In genomic region chr1:192137291-192137925, GRCm38 (mm10) we compare ENCODE assay signal across 8 mouse cellular contexts. TPM values are rescaled to one million over a fixed set of nuclear protein-coding genes. Genes with fewer than 3 reads are reported as not detected.
DNase-seq lines count a peak whose midpoint lies in the region; ATAC-seq and TF ChIP-seq lines count a peak whose summit lies in the region.

No protein-coding gene starts in this region.

- H3K27me3 ChIP-seq in cerebellum, adult 2 months (ENCODE audit: control insufficient read depth, insufficient read depth, low read length), result no peaks in the 10 kb centered on the region
- H3K27me3 ChIP-seq in forebrain, embryonic 12.5 days, result no peaks in the 10 kb centered on the region
- H3K27me3 ChIP-seq in limb, embryonic 12.5 days, result no peaks in the 10 kb centered on the region

- H3K36me3 ChIP-seq in forebrain, embryonic 12.5 days (replicated peaks), result no peaks in the 10 kb centered on the region
- H3K36me3 ChIP-seq in limb, embryonic 12.5 days, result no peaks in the 10 kb centered on the region

- TF ChIP-seq CTCF in cerebellum, adult 2 months (IDR thresholded peaks at IDR 0.05; ENCODE audit: borderline replicate concordance, insufficient read depth, low read depth, low read length), result no peak

- peak overlapping the region; percentile 84 for H3K27ac ChIP-seq in cerebellum, adult 2 months (ENCODE audit: insufficient read depth, low read length)
- H3K27ac ChIP-seq in forebrain, embryonic 12.5 days, result peak overlapping the region; percentile 97
- H3K27ac ChIP-seq in limb, embryonic 12.5 days, result peak overlapping the region; percentile 98

- DNase-seq in cerebellum, adult 2 months, result no peak
- no peak for DNase-seq in cerebellum, postnatal 14 days
- DNase-seq in right cerebral cortex, adult 2 months (ENCODE audit: low spot score in 2 of 2), result peak; percentile 17 to 28
- no peak for DNase-seq in right cerebral cortex, postnatal 10 days (ENCODE audit: low spot score in 2 of 2)
- peak; percentile 82 for DNase-seq in neural tube, embryonic 10.5 days (ENCODE audit: extremely low spot score, low spot score)

- no peak for TF ChIP-seq POLR2A in cerebellum, adult 2 months (IDR thresholded peaks at IDR 0.05; ENCODE audit: borderline replicate concordance, insufficient read depth, low read length)

- H3K9me3 ChIP-seq in forebrain, embryonic 12.5 days, result no peaks in the 10 kb centered on the region
- H3K9me3 ChIP-seq in limb, embryonic 12.5 days, result no peaks in the 10 kb centered on the region

- no peak; the same call in 1 of the 2 replicates for ATAC-seq in forebrain, embryonic 12.5 days (ENCODE audit: low FRiP score)
- ATAC-seq in limb, embryonic 12.5 days (ENCODE audit: insufficient number of reproducible peaks, insufficient read depth, low FRiP score, low TSS enrichment, low read depth), result peak; percentile 46
- ATAC-seq in activated CD4-positive, CD25-positive, alpha-beta regulatory T cell, adult 4 months, result no peak

- peak overlapping the region; percentile 90 for H3K9ac ChIP-seq in forebrain, embryonic 12.5 days
- H3K9ac ChIP-seq in limb, embryonic 12.5 days (replicated peaks), result peak overlapping the region; percentile 93

- H3K4me3 ChIP-seq in cerebellum, adult 2 months (replicated peaks; ENCODE audit: insufficient read depth, low read depth, low read length), result peak overlapping the region; percentile 99
- peak overlapping the region; percentile 59 for H3K4me3 ChIP-seq in forebrain, embryonic 12.5 days (replicated peaks)
- H3K4me3 ChIP-seq in limb, embryonic 12.5 days (replicated peaks), result peak overlapping the region; percentile 84

- no peaks in the 10 kb centered on the region; the same call in 1 of the 2 replicates for H3K4me1 ChIP-seq in cerebellum, adult 2 months (ENCODE audit: control insufficient read depth, insufficient read depth, low read length)
- peaks cover 17% of the 10 kb centered on the region for H3K4me1 ChIP-seq in forebrain, embryonic 12.5 days
- H3K4me1 ChIP-seq in limb, embryonic 12.5 days (replicated peaks), result peaks cover 9% of the 10 kb centered on the region; the same call in 1 of the 2 replicates

- 1% methylated on average over 53 of the region's 61 CpGs for WGBS in cerebellum, adult 2 months
- 0% methylated on average over 9 of the region's 61 CpGs for WGBS in forebrain, embryonic 12.5 days
- under 1% methylated on average over 44 of the region's 61 CpGs for WGBS in limb, embryonic 12.5 days

- peak overlapping the region; percentile 96 for H3K4me2 ChIP-seq in forebrain, embryonic 12.5 days
- H3K4me2 ChIP-seq in limb, embryonic 12.5 days, result peak overlapping the region; percentile 93

RNA-seq across cellular contexts. Expression of gene Rcor3, which starts 0.5 kb away (rescaled TPM):
- 38.7 and 38.9 TPM in 2 replicates for polyA plus RNA-seq in cerebellum, adult 2 months (2012; rRNA removed)
- 19.2 and 20.1 TPM in 2 replicates for polyA plus RNA-seq in forebrain, embryonic 12.5 days (2016; fragmentation: Nextera tagmentation; extraction: Ambion mirVana)
- polyA plus RNA-seq in limb, embryonic 12.5 days (2016; fragmentation: Nextera tagmentation; extraction: Ambion mirVana), result 24.3 and 25.1 TPM in 2 replicates
- 10 to 100 TPM; 16.0 to 17.8 TPM for polyA plus RNA-seq in activated CD4-positive, CD25-positive, alpha-beta regulatory T cell, adult 4 months (2017; shearing (Covaris generic))

RNA-seq across cellular contexts. Expression of gene Traf5, which starts 45.0 kb away (rescaled TPM):
- polyA plus RNA-seq in cerebellum, adult 2 months (2012; rRNA removed), result 3.6 and 3.8 TPM in 2 replicates
- polyA plus RNA-seq in forebrain, embryonic 12.5 days (2016; fragmentation: Nextera tagmentation; extraction: Ambion mirVana), result 3.3 and 4.5 TPM in 2 replicates
- polyA plus RNA-seq in limb, embryonic 12.5 days (2016; fragmentation: Nextera tagmentation; extraction: Ambion mirVana), result 11.1 and 12.8 TPM in 2 replicates
- 10 to 100 TPM; 54.1 to 58.9 TPM for polyA plus RNA-seq in activated CD4-positive, CD25-positive, alpha-beta regulatory T cell, adult 4 months (2017; shearing (Covaris generic))

RNA-seq across cellular contexts. Expression of gene Kcnh1, which starts 53.2 kb away (rescaled TPM):
- 18.6 and 20.8 TPM in 2 replicates for polyA plus RNA-seq in cerebellum, adult 2 months (2012; rRNA removed)
- 0.57 and 0.86 TPM in 2 replicates for polyA plus RNA-seq in forebrain, embryonic 12.5 days (2016; fragmentation: Nextera tagmentation; extraction: Ambion mirVana)
- polyA plus RNA-seq in limb, embryonic 12.5 days (2016; fragmentation: Nextera tagmentation; extraction: Ambion mirVana), result 0.35 and 0.59 TPM in 2 replicates
- under 1 TPM in 1 of 2 experiments, not detected in 1; 0.19 TPM for polyA plus RNA-seq in activated CD4-positive, CD25-positive, alpha-beta regulatory T cell, adult 4 months (2017; shearing (Covaris generic))

Comparison
In these comparisons a context has a peak if more than half of its experiments do, and no peak if none do; other contexts are left out.
1. DNase-seq: peak in right cerebral cortex, adult 2 months (2 of 2) and neural tube, embryonic 10.5 days (single experiment); none in cerebellum, adult 2 months (0 of 2), cerebellum, postnatal 14 days (0 of 2) and right cerebral cortex, postnatal 10 days (0 of 2).
2. RNA of gene Kcnh1, which starts 53.2 kb away (polyA plus RNA-seq): 18.6 to 20.8 TPM in cerebellum, adult 2 months; 0.35 to 0.59 TPM in limb, embryonic 12.5 days, 0.57 to 0.86 TPM in forebrain, embryonic 12.5 days and 0.19 TPM in activated CD4-positive, CD25-positive, alpha-beta regulatory T cell, adult 4 months; every median in the first group is over 10 times any median in the second.
3. Peak in every context shown above with its lines, with median percentiles within 50 percentile points of each other: H3K27ac ChIP-seq and H3K4me3 ChIP-seq.